Mouse (Mus musculus) small intestine, adult 2 months (tissue): Measurements from ENCODE around the gene Gnptg.

Experiments used
- CTCF ChIP-seq: fragments of 200-500 bp; IDR thresholded peaks from 2 replicates; pipeline ENCODE4 v1.5.1; 2012; ENCODE audit warnings: low read depth, mild to moderate bottlenecking, control low read depth, inconsistent platforms, low read length, moderate library complexity, mixed read lengths; ENCODE audit not compliant: insufficient replicate concordance, insufficient read length; ENCODE audit errors: extremely low read depth
- POLR2A ChIP-seq: fragments of 200-500 bp; IDR thresholded peaks from 2 replicates; pipeline ENCODE4 v1.6.1; 2012; ENCODE audit warnings: low read depth, mild to moderate bottlenecking, control low read depth, inconsistent platforms, low read length, moderate library complexity

DNA sequence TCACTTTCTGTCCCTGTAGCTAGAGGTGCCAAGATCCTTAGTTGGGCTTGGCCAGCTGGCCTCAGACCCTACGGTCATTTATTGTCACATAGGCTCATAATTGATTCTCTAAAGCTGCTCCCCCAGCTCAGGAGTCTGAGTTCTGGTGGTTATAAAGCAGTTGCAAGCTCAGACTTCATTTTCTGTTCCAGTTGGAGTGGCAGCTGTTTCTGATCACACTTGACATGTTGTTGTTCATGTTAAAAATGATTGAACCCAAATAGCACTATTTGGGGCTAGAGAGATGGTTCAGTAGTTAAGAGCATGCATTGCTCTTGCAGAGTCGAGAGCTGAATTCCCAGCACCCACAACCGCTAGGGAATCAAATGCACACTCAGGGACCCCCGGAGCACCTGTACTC, 29.9 kb downstream of the Gnptg start:
- TF ChIP-seq POLR2A = no peak
- no peak for TF ChIP-seq CTCF
